Mouse (Mus musculus) E14TG2a.4 (cell line): ENCODE results near the gene Ear6.

Source experiments
- CTCF ChIP-seq: conservative IDR thresholded peaks from 2 replicates; pipeline ENCODE4 v1.5.1; 2014; ENCODE audit warnings: low read length
- NANOG ChIP-seq: IDR thresholded peaks from 2 replicates; pipeline ENCODE4 v1.6.1; 2014; ENCODE audit warnings: borderline replicate concordance, low read length, mixed read lengths
- POU5F1 ChIP-seq: IDR thresholded peaks from 2 replicates; pipeline ENCODE4 v1.6.1; 2014; ENCODE audit warnings: low read length, borderline replicate concordance

GRCm38 (mm10) chr14:51883527-51884030 lies 30.1 kb downstream of the Ear6 start:
- TF ChIP-seq CTCF (peak; percentile 60), POU5F1 (no peak), NANOG (no peak)
